Mouse (Mus musculus) heart, adult 2 months (tissue): ENCODE measurements at regions not wholly inside any gene's neighbourhood (a gene's known extent, or its start where the extent isn't known, plus 50 kb on each side); places are given as distances from the start of the nearest gene placed in this dataset.

Source experiments
- DNase-seq, 2 experiments: peaks; one replicate each; pipeline ENCODE4 v3.0.0; 2021
- H3K27ac ChIP-seq: fragments of 200-600 bp; 2 replicates; pipeline ENCODE4 v1.8.1; 2022
- H3K27me3 ChIP-seq: fragments of 200-500 bp; 2 replicates; pipeline ENCODE4 v1.6.1; 2012; ENCODE audit warnings: mild to moderate bottlenecking, low read length, inconsistent platforms, mixed read lengths; ENCODE audit not compliant: control insufficient read depth, insufficient read depth
- H3K36me3 ChIP-seq: fragments of 200-500 bp; 2 replicates; pipeline ENCODE4 v1.6.1; 2012; ENCODE audit warnings: low read length, inconsistent platforms; ENCODE audit not compliant: control insufficient read depth, insufficient read depth
- H3K4me1 ChIP-seq: fragments of 200-500 bp; 2 replicates; pipeline ENCODE4 v1.6.1; 2011; ENCODE audit warnings: low read length; ENCODE audit not compliant: control insufficient read depth, insufficient read depth
- H3K4me3 ChIP-seq: fragments of 200-600 bp; 2 replicates; pipeline ENCODE4 v1.8.1; 2022
- H3K79me2 ChIP-seq: fragments of 200-500 bp; replicated peaks from 2 replicates; pipeline ENCODE4 v1.6.1; 2012; ENCODE audit warnings: mild to moderate bottlenecking, inconsistent platforms, low read length, moderate library complexity, mixed read lengths; ENCODE audit not compliant: control insufficient read depth, insufficient read depth
- H3K9ac ChIP-seq: fragments of 200-500 bp; 2 replicates; pipeline ENCODE4 v1.6.1; 2012; ENCODE audit warnings: low read depth, mild to moderate bottlenecking, control low read depth, inconsistent platforms, low read length, mixed read lengths
- CTCF ChIP-seq: fragments of 200-600 bp; IDR thresholded peaks from 2 replicates; pipeline ENCODE4 v1.8.1; 2022; ENCODE audit warnings: antibody characterized with exemption, mild to moderate bottlenecking, moderate library complexity
- EP300 ChIP-seq: fragments of 200-500 bp; IDR thresholded peaks from 2 replicates; pipeline ENCODE4 v1.6.1; 2011; ENCODE audit warnings: low read depth, low read length, control low read depth; ENCODE audit not compliant: insufficient read depth
- POLR2A ChIP-seq: fragments of 200-500 bp; IDR thresholded peaks from 2 replicates; pipeline ENCODE4 v1.6.1; 2011; ENCODE audit warnings: mild to moderate bottlenecking, low read depth, low read length, control low read depth; ENCODE audit not compliant: insufficient read depth
- WGBS: fragments of 180-500 bp; shearing (Covaris S2); methylation state at CpG from one replicate; pipeline ENCODE4 v1.1.7; 2018; 5-methylcytosine and 5-hydroxymethylcytosine counted together
- intact Hi-C: fragments of 180-260 bp; cut with DNase I; formaldehyde crosslinking; loops from one replicate; pipeline ENCODE4 v1.15.1; 2025

DNA sequence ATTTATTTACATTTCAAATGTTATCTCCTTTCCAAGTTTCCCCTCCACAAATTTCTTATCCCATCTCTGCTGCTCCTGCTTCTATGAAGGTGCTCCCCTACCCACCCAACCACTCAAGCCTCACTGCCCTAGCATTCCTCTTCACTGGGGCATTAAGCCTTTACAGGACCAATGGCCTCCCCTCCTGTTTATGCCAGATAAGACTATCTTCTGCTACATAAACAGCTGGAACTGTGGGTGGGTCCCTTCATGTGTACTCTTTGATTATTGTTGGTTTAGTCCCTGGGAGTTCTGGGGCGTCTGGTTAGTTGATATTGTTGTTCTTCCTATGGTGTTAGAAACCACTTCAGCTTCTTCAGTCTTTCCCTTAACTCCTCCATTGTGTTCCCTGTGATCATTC, 1164.1 kb upstream of the Got2 start:
- Histone ChIP-seq H3K4me3 (no peak overlapping the region), H3K36me3 (no peaks in the 10 kb centered on the region), H3K27me3 (no peaks in the 10 kb centered on the region), H3K4me1 (no peaks in the 10 kb centered on the region), H3K27ac (no peak overlapping the region), H3K79me2 (no peaks in the 10 kb centered on the region), H3K9ac (no peak overlapping the region)
- TF ChIP-seq POLR2A, result no peak
- TF ChIP-seq EP300, result no peak
- TF ChIP-seq CTCF, result no peak
- no peak for DNase-seq
- WGBS, result 32% methylated on average over 1 of the region's 1 CpGs
- intact Hi-C loops, result no loop called here

DNA sequence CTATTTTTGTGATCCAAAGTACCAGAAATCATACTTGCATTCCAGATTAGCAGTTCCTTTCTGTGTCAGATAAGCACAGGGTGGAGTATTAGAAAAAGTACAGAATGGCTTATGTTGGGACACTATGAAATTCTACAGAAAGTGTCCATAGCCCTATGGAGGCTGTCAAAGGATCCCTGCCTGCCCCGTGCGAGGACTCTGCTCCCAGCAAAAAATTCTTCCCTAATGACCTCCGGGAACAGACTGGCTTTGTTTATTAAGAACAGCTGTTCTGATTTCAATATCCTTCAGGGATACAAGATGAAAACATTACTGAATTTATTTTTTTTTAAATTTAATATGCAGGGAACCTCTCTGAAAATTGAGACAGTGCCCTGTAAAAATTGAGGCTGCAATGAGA, 1151.4 kb upstream of the Got2 start:
- 59% methylated on average over 3 of the region's 3 CpGs for WGBS
- Histone ChIP-seq H3K4me3 (no peak overlapping the region), H3K27me3 (no peaks in the 10 kb centered on the region), H3K27ac (no peak overlapping the region), H3K9ac (no peak overlapping the region), H3K36me3 (no peaks in the 10 kb centered on the region), H3K79me2 (no peaks in the 10 kb centered on the region), H3K4me1 (no peaks in the 10 kb centered on the region)
- intact Hi-C loops, result no loop called here
- TF ChIP-seq POLR2A (no peak), EP300 (no peak), CTCF (no peak)
- DNase-seq, result no peak

DNA sequence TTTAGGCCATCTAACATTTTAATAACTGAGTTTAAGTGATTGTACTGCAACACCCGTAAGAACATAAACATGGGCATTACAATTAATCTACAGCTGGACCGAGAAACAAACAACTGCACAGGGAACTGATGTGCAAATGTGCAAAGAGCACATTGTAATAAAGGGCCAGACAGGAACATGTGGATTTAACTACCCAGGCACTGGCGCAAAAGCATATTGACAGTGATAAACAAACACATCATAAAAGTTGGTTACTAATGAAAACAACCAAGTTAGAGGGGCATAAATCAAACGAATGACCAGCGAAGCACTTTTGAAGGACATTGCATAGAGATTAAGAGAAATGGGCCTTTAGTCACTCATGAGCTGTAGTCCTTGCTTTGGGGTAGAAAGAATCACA, 1150.5 kb upstream of the Got2 start:
- DNase-seq, result no peak
- no peak overlapping the region for H3K4me3 ChIP-seq
- no peak overlapping the region for H3K27ac ChIP-seq
- no peaks in the 10 kb centered on the region for H3K79me2 ChIP-seq
- intact Hi-C loops, result no loop called here
- H3K36me3 ChIP-seq, result no peaks in the 10 kb centered on the region
- 76% methylated on average over 5 of the region's 5 CpGs for WGBS
- TF ChIP-seq EP300 (no peak), CTCF (no peak), POLR2A (no peak)
- no peaks in the 10 kb centered on the region for H3K27me3 ChIP-seq
- H3K9ac ChIP-seq, result no peak overlapping the region
- H3K4me1 ChIP-seq, result no peaks in the 10 kb centered on the region

DNA sequence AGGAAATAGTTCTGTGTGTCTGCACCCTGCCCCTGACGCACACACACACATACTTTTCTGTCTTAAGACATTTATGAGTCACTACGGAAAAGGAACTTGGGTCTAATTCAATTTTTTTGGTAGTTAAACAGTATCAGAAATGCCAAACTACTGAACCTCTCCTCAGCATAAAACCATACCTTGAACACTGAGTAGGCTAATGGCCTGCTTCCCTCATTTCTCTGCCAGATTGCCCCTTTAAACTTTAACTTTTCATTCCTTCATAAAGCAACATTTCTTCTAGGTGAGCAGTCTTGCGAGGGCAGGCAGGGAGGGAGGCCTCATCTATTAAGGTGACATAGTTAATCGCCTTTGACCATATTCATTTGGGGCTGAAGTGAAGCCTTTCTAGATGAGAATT, 1143.8 kb upstream of the Got2 start:
- H3K9ac ChIP-seq, result no peak overlapping the region
- H3K4me1 ChIP-seq, result no peaks in the 10 kb centered on the region
- H3K79me2 ChIP-seq, result no peaks in the 10 kb centered on the region
- DNase-seq, result no peak
- 85% methylated on average over 4 of the region's 4 CpGs for WGBS
- no peak overlapping the region for H3K4me3 ChIP-seq
- no peaks in the 10 kb centered on the region for H3K36me3 ChIP-seq
- H3K27me3 ChIP-seq, result no peaks in the 10 kb centered on the region
- intact Hi-C loops, result no loop called here
- TF ChIP-seq POLR2A (no peak), CTCF (no peak), EP300 (no peak)
- no peak overlapping the region for H3K27ac ChIP-seq

DNA sequence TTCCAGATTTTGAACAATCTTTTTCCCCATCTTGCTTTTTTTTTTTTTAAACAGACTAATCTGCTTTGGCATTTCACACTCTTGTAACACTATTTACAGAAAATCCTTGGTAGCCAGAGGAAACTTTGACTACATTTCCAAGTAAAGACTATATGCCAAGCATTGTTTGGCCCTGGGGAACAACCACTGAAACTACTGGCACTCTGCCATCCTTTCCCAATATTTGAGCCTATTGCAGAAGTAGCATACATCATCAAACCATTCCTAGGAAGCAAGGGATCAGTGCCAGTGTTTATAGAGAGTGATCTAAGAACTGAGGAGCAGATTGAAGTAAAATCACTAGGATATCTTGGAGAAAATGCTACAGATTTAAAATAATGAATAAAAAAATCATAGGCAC, 1127.2 kb upstream of the Got2 start:
- no peak overlapping the region for H3K9ac ChIP-seq
- H3K27me3 ChIP-seq, result no peaks in the 10 kb centered on the region
- no peak for TF ChIP-seq POLR2A
- no peak for TF ChIP-seq EP300
- TF ChIP-seq CTCF, result no peak
- H3K27ac ChIP-seq, result no peak overlapping the region
- H3K79me2 ChIP-seq, result no peaks in the 10 kb centered on the region
- no peaks in the 10 kb centered on the region for H3K36me3 ChIP-seq
- no peak for DNase-seq
- no peaks in the 10 kb centered on the region for H3K4me1 ChIP-seq
- intact Hi-C loops, result no loop called here
- H3K4me3 ChIP-seq, result no peak overlapping the region

DNA sequence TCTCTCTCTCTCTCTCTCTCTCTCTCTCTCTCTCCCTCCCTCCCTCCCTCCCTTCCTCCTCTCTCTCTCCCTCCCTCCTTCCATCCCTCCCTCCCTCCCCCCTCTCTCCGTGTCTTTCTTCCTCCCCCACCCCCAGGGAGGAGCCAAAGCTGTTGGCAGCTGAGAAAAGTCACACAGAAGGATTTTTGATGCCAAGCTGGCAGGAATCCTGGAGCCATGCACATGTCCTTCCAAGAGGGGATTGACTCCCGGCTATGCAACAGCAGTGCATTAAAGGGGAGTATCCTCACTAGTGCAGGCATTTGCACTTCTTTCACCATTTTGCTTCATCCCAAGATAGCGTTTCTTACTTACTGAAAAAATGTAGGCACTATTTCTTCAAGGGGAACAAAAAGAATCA, 1115.8 kb upstream of the Got2 start:
- 43% methylated on average over 2 of the region's 3 CpGs for WGBS
- TF ChIP-seq CTCF, result no peak
- no peak for TF ChIP-seq EP300
- no peak for TF ChIP-seq POLR2A
- intact Hi-C loops, result no loop called here
- H3K4me1 ChIP-seq, result no peaks in the 10 kb centered on the region
- no peaks in the 10 kb centered on the region for H3K27me3 ChIP-seq
- no peak overlapping the region for H3K4me3 ChIP-seq
- no peaks in the 10 kb centered on the region for H3K36me3 ChIP-seq
- no peak overlapping the region for H3K27ac ChIP-seq
- no peak overlapping the region for H3K9ac ChIP-seq
- no peaks in the 10 kb centered on the region for H3K79me2 ChIP-seq
- peak; percentile 18 to 20 for DNase-seq

DNA sequence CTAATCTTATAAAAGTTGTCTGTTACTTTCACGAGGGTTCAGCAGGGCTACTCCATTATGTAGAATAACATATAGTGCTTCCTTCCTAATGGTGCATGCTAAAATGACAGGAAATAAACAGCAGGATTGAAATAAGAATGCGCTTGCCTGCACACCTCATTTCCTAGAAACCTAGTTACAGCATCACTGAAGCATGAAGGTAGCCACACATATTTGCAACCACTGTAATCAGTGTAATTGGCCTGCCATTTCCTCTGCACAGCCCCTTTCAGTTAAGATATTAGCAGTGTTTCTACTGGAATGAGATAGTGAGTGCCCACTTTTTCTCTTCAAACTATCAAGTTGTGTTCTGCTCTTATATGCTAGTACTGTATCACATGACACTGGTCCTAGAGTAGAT, 1094.8 kb upstream of the Got2 start:
- Histone ChIP-seq H3K27me3 (no peaks in the 10 kb centered on the region), H3K36me3 (no peaks in the 10 kb centered on the region), H3K79me2 (no peaks in the 10 kb centered on the region), H3K4me3 (no peak overlapping the region), H3K27ac (no peak overlapping the region), H3K9ac (no peak overlapping the region), H3K4me1 (no peaks in the 10 kb centered on the region)
- WGBS, result 65% methylated on average over 2 of the region's 2 CpGs
- TF ChIP-seq POLR2A (no peak), CTCF (no peak), EP300 (no peak)
- intact Hi-C loops, result no loop called here
- no peak for DNase-seq
